Mouse (Mus musculus) urinary bladder, postnatal 4 days (tissue): ENCODE measurements around the gene Col9a1.

Experiments
- DNase-seq, 2 experiments: peaks; one replicate each; pipeline ENCODE4 v3.0.0; 2021 to 2022; ENCODE audit warnings: low spot score in 2 of 2

Gene Col9a1

DNA sequence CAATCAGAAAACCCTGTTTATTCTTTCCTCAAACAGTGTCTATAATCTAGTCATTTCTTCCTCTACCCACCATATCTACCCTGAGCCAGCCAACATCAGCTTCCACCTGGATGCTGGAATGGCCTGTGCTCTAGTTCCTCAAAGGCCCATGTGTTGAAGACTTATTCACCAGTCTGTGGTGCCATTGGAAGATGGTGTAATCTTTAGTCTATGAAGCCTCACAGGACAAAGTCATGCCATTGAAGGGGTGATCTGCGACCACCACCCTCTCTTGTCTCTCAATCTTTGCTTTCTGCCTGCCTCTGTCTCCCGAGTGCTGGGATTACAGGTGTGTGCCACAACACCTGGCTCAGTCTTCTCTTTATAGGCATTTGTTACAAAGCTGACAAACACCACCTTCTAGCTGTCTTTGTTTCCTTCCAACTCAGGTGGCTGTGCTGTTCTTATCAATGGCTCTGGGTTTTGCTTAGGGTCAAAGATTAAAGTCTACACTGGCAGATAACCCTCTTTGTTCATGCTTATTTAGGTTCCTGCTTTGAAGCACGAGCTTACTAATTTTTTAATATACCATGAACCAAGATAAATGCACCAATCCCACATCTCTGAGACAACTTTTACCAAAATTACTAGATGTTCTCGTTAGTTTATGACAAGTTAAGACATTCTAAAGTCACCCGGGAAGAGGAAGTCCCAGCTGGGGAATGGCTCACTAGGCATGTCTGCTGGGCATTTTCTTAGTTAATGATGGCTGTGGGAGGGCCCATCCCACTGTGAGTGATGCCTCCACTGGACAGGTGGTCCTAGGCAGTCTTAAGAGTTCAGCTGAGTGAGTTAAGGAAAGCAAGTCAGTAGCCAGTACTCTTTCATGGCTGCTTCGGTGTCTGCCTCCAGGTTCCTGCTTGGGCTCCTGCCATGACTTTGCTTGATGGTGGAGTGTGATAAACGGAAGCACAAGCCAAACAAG lies 117.9 kb downstream of the Col9a1 start:
- no peak for DNase-seq

DNA sequence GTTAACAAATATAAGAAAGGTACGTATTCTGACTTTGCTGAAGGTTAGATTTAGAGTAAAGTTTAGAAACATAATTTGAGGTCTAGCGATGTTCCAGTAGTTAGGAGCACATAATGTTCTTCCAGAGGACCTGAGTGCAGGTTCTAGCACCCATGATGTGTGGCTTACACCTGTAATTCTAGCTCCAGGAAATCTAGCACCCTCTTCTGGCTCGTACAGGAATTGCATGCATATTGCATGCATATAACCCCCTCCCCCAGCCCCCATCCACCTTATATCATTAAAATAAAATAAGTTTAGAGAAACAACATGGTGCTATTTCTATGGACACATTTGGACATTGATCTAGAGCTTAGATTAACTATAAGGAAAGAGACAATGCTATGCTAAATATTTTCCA lies 123.3 kb downstream of the Col9a1 start:
- no peak for DNase-seq
